Mouse (Mus musculus) small intestine, adult 2 months (tissue): ENCODE measurements at regions not wholly inside any gene's neighbourhood (a gene's known extent, or its start where the extent isn't known, plus 50 kb on each side); places are given as distances from the start of the nearest gene placed in this dataset.

ENCODE experiments used
- CTCF ChIP-seq: fragments of 200-500 bp; IDR thresholded peaks from 2 replicates; pipeline ENCODE4 v1.5.1; 2012; ENCODE audit warnings: low read depth, mild to moderate bottlenecking, control low read depth, inconsistent platforms, low read length, moderate library complexity, mixed read lengths; ENCODE audit not compliant: insufficient replicate concordance, insufficient read length; ENCODE audit errors: extremely low read depth
- POLR2A ChIP-seq: fragments of 200-500 bp; IDR thresholded peaks from 2 replicates; pipeline ENCODE4 v1.6.1; 2012; ENCODE audit warnings: low read depth, mild to moderate bottlenecking, control low read depth, inconsistent platforms, low read length, moderate library complexity

DNA sequence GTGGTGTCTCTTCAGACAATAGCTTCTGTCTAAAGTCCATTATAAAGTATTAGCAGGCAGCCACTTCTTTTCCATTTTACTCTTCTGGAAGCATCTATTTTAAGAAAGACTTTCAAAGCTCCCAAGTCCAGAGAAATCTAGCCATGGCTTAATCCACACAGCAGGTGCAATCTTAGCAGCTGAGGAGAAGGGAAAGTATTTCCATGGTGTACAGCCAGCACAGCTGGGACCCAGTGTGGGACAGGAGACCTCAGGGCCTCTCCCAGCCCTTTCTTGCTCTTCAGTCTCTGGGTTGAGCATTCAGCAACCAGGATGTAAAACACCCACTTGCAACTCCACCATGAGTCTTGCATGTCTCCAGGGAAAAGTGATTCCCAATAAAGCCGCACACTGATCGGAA is 202.8 kb downstream of the Gadd45g start:
- TF ChIP-seq POLR2A, result no peak
- no peak for TF ChIP-seq CTCF
